Mouse (Mus musculus): Measurements from ENCODE around the gene Cntrob. TPM values are rescaled to one million over a fixed set of nuclear protein-coding genes. Genes with fewer than 3 reads are reported as not detected.

Gene Cntrob
- polyA plus RNA-seq, 1 experiment = 27.5 TPM

GRCm38 (mm10) chr11:69333922-69334321 lies 10.3 kb upstream of the Cntrob start:
- H3K36me3 ChIP-seq (ENCODE audit: control insufficient read depth, insufficient read depth, low read length, poor library complexity, severe bottlenecking) = no peaks in the 10 kb centered on the region
- no peaks in the 10 kb centered on the region for H3K4me1 ChIP-seq (ENCODE audit: control insufficient read depth, insufficient read depth, low read length)
- peaks cover 2% of the 10 kb centered on the region; the same call in 1 of the 2 replicates for H3K27me3 ChIP-seq (ENCODE audit: control insufficient read depth, insufficient read depth, low read length, poor library complexity, severe bottlenecking)
- H3K27ac ChIP-seq (ENCODE audit: insufficient read depth, low read length) = no peak overlapping the region
- TF ChIP-seq POLR2A (IDR thresholded peaks at IDR 0.05; ENCODE audit: insufficient read depth, low read length) (no peak), EP300 (IDR thresholded peaks at IDR 0.05; ENCODE audit: insufficient read depth, low read depth, low read length) (no peak), CTCF (IDR thresholded peaks at IDR 0.05; ENCODE audit: low read depth, low read length) (no peak)
- no peaks in the 10 kb centered on the region for H3K9me3 ChIP-seq (replicated peaks; ENCODE audit: control insufficient read depth, insufficient read depth, low read length, poor library complexity, severe bottlenecking)
- no peak overlapping the region for H3K4me3 ChIP-seq (ENCODE audit: low read depth, low read length)
- no peak overlapping the region for H3K9ac ChIP-seq (ENCODE audit: low read depth, poor library complexity, severe bottlenecking)

DNA sequence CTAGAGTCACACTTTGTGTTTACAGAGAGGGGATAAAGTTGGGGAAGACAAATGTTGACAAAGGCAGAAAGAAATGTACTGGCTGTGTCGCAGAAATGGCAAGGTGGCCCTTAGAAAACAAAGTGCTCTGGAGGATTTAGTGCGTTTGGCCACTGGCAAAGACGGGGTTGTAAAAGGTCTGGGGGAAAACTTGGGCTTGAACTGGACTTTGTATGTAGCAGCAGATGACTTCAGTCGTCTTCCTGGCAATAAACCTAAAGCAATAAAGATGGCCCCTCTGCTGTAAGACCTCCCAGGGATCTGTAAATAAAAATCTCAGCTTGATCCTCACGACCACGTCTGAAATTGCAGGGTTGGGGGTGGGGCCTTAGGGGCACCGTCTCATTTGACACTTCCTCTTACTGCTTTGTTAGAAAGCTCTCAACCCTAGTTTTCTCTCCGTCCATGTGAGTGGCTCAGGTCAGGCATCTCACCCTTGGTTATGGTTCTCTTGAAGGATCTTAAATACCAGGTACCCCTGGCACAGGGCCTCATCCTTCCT lies 9.2 kb upstream of the Cntrob start:
- no peak overlapping the region for H3K27ac ChIP-seq (ENCODE audit: insufficient read depth, low read length)

DNA sequence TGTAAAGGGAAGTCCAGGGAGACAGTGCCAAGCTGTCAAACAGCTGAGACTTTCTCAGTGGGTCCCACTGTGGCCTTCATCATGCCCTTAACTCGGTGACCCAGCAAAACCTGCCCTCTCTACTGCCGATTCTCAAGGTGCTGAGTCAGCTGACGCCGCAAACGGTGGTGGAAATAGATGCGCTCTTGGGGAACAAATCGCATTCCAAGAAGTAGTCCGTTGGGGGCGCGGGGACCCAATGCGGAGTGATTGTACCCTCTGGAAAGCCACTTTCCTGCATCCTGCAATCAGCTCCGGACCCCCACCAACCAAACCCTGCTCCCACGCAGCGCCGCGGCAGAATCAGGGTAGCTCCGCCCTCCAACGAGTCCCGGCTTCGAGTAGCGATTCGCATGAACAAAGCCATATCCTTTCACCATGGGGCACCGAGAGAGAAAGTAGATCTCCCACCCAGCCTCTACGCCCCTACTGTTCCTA lies 8.4 kb upstream of the Cntrob start:
- Histone ChIP-seq H3K9ac (ENCODE audit: low read depth, poor library complexity, severe bottlenecking) (peak overlapping the region; percentile 10; the same call in 1 of the 2 replicates), H3K27ac (ENCODE audit: insufficient read depth, low read length) (no peak overlapping the region), H3K4me1 (ENCODE audit: control insufficient read depth, insufficient read depth, low read length) (no peaks in the 10 kb centered on the region), H3K27me3 (ENCODE audit: control insufficient read depth, insufficient read depth, low read length, poor library complexity, severe bottlenecking) (peaks cover 5% of the 10 kb centered on the region; the same call in 1 of the 2 replicates), H3K36me3 (ENCODE audit: control insufficient read depth, insufficient read depth, low read length, poor library complexity, severe bottlenecking) (no peaks in the 10 kb centered on the region), H3K9me3 (replicated peaks; ENCODE audit: control insufficient read depth, insufficient read depth, low read length, poor library complexity, severe bottlenecking) (no peaks in the 10 kb centered on the region), H3K4me3 (ENCODE audit: low read depth, low read length) (peak overlapping the region; percentile 51)
- TF ChIP-seq EP300 (IDR thresholded peaks at IDR 0.05; ENCODE audit: insufficient read depth, low read depth, low read length) (no peak), POLR2A (IDR thresholded peaks at IDR 0.05; ENCODE audit: insufficient read depth, low read length) (no peak), CTCF (IDR thresholded peaks at IDR 0.05; ENCODE audit: low read depth, low read length) (no peak)

More for the DNA sequence above, 9.2 kb upstream of the Cntrob start:
- H3K36me3 ChIP-seq (ENCODE audit: control insufficient read depth, insufficient read depth, low read length, poor library complexity, severe bottlenecking) = no peaks in the 10 kb centered on the region
- no peak overlapping the region for H3K4me3 ChIP-seq (ENCODE audit: low read depth, low read length)
- peaks cover 1% of the 10 kb centered on the region for H3K27me3 ChIP-seq (ENCODE audit: control insufficient read depth, insufficient read depth, low read length, poor library complexity, severe bottlenecking)
- no peaks in the 10 kb centered on the region for H3K4me1 ChIP-seq (ENCODE audit: control insufficient read depth, insufficient read depth, low read length)
- no peak overlapping the region for H3K9ac ChIP-seq (ENCODE audit: low read depth, poor library complexity, severe bottlenecking)
- TF ChIP-seq POLR2A (IDR thresholded peaks at IDR 0.05; ENCODE audit: insufficient read depth, low read length) (no peak), EP300 (IDR thresholded peaks at IDR 0.05; ENCODE audit: insufficient read depth, low read depth, low read length) (no peak), CTCF (IDR thresholded peaks at IDR 0.05; ENCODE audit: low read depth, low read length) (no peak)
- no peaks in the 10 kb centered on the region for H3K9me3 ChIP-seq (replicated peaks; ENCODE audit: control insufficient read depth, insufficient read depth, low read length, poor library complexity, severe bottlenecking)

- no peaks in the 10 kb centered on the region for H3K36me3 ChIP-seq (ENCODE audit: control insufficient read depth, insufficient read depth, low read length, poor library complexity, severe bottlenecking)
- no peaks in the 10 kb centered on the region for H3K9me3 ChIP-seq (replicated peaks; ENCODE audit: control insufficient read depth, insufficient read depth, low read length, poor library complexity, severe bottlenecking)
- no peak for TF ChIP-seq POLR2A (IDR thresholded peaks at IDR 0.05; ENCODE audit: insufficient read depth, low read length)
- no peak for TF ChIP-seq CTCF (IDR thresholded peaks at IDR 0.05; ENCODE audit: low read depth, low read length)
- no peak for TF ChIP-seq EP300 (IDR thresholded peaks at IDR 0.05; ENCODE audit: insufficient read depth, low read depth, low read length)
- no peak overlapping the region for H3K27ac ChIP-seq (ENCODE audit: insufficient read depth, low read length)
- peaks cover 9% of the 10 kb centered on the region for H3K27me3 ChIP-seq (ENCODE audit: control insufficient read depth, insufficient read depth, low read length, poor library complexity, severe bottlenecking)
- no peak overlapping the region for H3K4me3 ChIP-seq (ENCODE audit: low read depth, low read length)
- H3K4me1 ChIP-seq (ENCODE audit: control insufficient read depth, insufficient read depth, low read length) = no peaks in the 10 kb centered on the region
- H3K9ac ChIP-seq (ENCODE audit: low read depth, poor library complexity, severe bottlenecking) = no peak overlapping the region
These were observed 7.6 kb upstream of the Cntrob start for GRCm38 (mm10) chr11:69331152-69331551.

DNA sequence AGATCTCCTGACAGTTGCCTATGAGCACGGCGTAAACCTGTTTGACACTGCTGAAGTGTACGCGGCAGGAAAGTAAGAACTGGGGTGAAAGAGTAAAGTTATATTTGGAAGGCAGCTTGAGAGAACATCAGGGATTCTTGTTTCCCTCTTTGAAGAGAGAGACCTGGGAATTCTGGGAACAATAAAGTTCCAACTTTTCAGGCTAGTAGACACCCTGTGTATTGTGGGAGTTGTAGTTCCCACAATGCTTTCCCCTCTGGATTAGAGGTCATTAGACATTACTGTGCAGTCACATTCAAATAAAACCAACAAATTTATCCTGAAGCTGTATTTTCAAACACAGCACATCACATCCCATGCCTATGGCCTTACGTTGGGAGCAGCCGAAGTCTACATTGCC lies 4.9 kb upstream of the Cntrob start:
- H3K27ac ChIP-seq (ENCODE audit: insufficient read depth, low read length) = no peak overlapping the region
- H3K36me3 ChIP-seq (ENCODE audit: control insufficient read depth, insufficient read depth, low read length, poor library complexity, severe bottlenecking) = no peaks in the 10 kb centered on the region
- peaks cover 9% of the 10 kb centered on the region for H3K27me3 ChIP-seq (ENCODE audit: control insufficient read depth, insufficient read depth, low read length, poor library complexity, severe bottlenecking)
- H3K4me3 ChIP-seq (ENCODE audit: low read depth, low read length) = no peak overlapping the region
- TF ChIP-seq CTCF (IDR thresholded peaks at IDR 0.05; ENCODE audit: low read depth, low read length) = no peak
- no peak for TF ChIP-seq EP300 (IDR thresholded peaks at IDR 0.05; ENCODE audit: insufficient read depth, low read depth, low read length)
- no peak for TF ChIP-seq POLR2A (IDR thresholded peaks at IDR 0.05; ENCODE audit: insufficient read depth, low read length)
- no peaks in the 10 kb centered on the region for H3K4me1 ChIP-seq (ENCODE audit: control insufficient read depth, insufficient read depth, low read length)
- H3K9ac ChIP-seq (ENCODE audit: low read depth, poor library complexity, severe bottlenecking) = no peak overlapping the region
- no peaks in the 10 kb centered on the region for H3K9me3 ChIP-seq (replicated peaks; ENCODE audit: control insufficient read depth, insufficient read depth, low read length, poor library complexity, severe bottlenecking)

GRCm38 (mm10) chr11:69327648-69328047 lies 4.1 kb upstream of the Cntrob start:
- TF ChIP-seq CTCF (IDR thresholded peaks at IDR 0.05; ENCODE audit: low read depth, low read length) (no peak), POLR2A (IDR thresholded peaks at IDR 0.05; ENCODE audit: insufficient read depth, low read length) (no peak), EP300 (IDR thresholded peaks at IDR 0.05; ENCODE audit: insufficient read depth, low read depth, low read length) (no peak)
- Histone ChIP-seq H3K4me1 (ENCODE audit: control insufficient read depth, insufficient read depth, low read length) (no peaks in the 10 kb centered on the region), H3K27me3 (ENCODE audit: control insufficient read depth, insufficient read depth, low read length, poor library complexity, severe bottlenecking) (peaks cover 9% of the 10 kb centered on the region)

More at GRCm38 (mm10) chr11:69327648-69328047, 4.1 kb upstream of the Cntrob start:
- no peak overlapping the region for H3K9ac ChIP-seq (ENCODE audit: low read depth, poor library complexity, severe bottlenecking)
- no peaks in the 10 kb centered on the region for H3K36me3 ChIP-seq (ENCODE audit: control insufficient read depth, insufficient read depth, low read length, poor library complexity, severe bottlenecking)
- no peak overlapping the region for H3K27ac ChIP-seq (ENCODE audit: insufficient read depth, low read length)
- H3K4me3 ChIP-seq (ENCODE audit: low read depth, low read length) = no peak overlapping the region
- no peaks in the 10 kb centered on the region for H3K9me3 ChIP-seq (replicated peaks; ENCODE audit: control insufficient read depth, insufficient read depth, low read length, poor library complexity, severe bottlenecking)
